Mouse (Mus musculus): ENCODE results near the gene Xk. TPM values are rescaled to one million over a fixed set of nuclear protein-coding genes. Genes with fewer than 3 reads are reported as not detected.
"Not testable (repeated sequence)": the region's sequence is repeated elsewhere in the genome, so short reads cannot be mapped to it uniquely, and the experiment has no call there.

The Xk gene
- polyA plus RNA-seq, 1 experiment from 2014 or later = 5.7 TPM

DNA sequence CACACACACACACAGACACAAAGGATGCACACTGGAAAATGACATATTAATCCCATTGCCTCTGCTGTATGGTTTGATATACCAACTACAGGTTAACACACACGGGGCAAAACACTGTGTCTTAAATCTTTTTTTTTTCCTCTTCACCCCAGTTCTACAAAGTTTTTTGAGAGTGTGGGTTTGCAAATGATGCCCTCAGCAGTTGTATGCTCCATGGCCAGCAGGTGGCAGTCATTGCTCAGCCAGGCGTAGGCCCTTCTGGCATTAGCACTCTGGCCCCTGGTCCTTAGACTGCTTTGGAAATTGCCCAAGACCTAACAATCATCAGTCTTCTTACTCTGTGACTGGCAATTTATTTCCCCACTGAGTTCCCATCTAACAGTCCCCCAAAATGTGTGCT is 60.5 kb downstream of the Xk start:
- H3K4me3 ChIP-seq (replicated peaks); H3K9ac ChIP-seq (replicated peaks); H3K36me3 ChIP-seq; ATAC-seq (ENCODE audit: low FRiP score); H3K27ac ChIP-seq (replicated peaks); H3K4me1 ChIP-seq; H3K4me2 ChIP-seq; H3K27me3 ChIP-seq (replicated peaks); H3K9me3 ChIP-seq (replicated peaks): not testable (repeated sequence)
- WGBS = 61% methylated on average over 2 of the region's 2 CpGs

DNA sequence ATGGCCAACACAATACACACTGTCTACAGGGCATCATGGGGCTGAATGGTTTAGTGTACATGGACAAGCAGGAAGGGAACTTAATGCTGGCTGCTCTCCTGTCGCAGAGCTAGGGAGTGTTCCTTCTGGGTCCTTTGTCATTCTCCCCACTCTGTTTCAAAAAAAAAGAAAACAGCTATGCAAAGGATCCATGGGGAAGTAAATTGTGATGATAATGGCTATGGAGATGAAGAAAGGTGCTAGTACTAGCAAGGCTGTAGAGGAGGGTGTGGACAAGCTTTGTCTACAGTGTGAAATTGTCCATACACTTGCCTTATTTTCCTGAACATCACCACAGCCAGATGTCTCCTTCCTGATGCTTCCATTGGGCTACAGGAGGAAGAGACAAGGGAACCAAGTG is 62.4 kb downstream of the Xk start:
- ATAC-seq (ENCODE audit: low FRiP score); H3K9ac ChIP-seq (replicated peaks); H3K4me3 ChIP-seq (replicated peaks); H3K27me3 ChIP-seq (replicated peaks); H3K4me1 ChIP-seq; H3K4me2 ChIP-seq; H3K9me3 ChIP-seq (replicated peaks); H3K27ac ChIP-seq (replicated peaks); H3K36me3 ChIP-seq: not testable (repeated sequence)
- WGBS = 57% methylated on average over 1 of the region's 1 CpGs

DNA sequence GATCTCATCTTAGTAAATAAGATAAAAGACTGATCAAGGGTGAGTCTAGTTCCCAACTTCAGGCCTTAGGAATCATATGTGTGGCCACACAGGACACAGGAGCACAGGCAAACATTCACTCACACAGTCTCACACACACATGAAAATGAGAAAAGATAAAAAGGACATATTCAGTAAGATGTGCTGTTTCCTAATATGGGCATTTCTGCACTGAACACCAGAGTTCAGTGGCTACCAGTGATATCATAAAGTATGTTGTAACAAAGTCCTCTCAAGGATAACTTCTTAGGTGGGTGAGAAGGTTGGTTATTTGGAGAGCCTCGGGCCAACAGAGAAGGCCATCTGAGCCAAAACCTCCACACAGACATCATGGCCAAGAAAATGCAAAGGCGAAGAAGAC is 77.8 kb downstream of the Xk start, which contains the start of gene H2al1k:
H2al1k (plus strand) TSS at position 301 of the 400 bp plus-strand sequence.
- H3K4me1 ChIP-seq; H3K4me2 ChIP-seq; H3K9ac ChIP-seq (replicated peaks); H3K9me3 ChIP-seq (replicated peaks); H3K27me3 ChIP-seq (replicated peaks); H3K4me3 ChIP-seq (replicated peaks); H3K27ac ChIP-seq (replicated peaks); H3K36me3 ChIP-seq; ATAC-seq (ENCODE audit: low FRiP score): not testable (repeated sequence)
- no CpG with 5 or more reads among the region's 2 CpGs for WGBS

Other genes with a start within 250 kb of the Xk start
- not detected in 2 replicates for gene Fthl17e, start 239.3 kb upstream of the Xk start, polyA plus RNA-seq (2015; fragmentation: Nextera tagmentation; extraction: Ambion mirVana)
- not detected in 2 replicates for gene Fthl17f, start 209.7 kb upstream of the Xk start, polyA plus RNA-seq (2015; fragmentation: Nextera tagmentation; extraction: Ambion mirVana)
- gene 4930402K13Rik, start 168.2 kb upstream of the Xk start, polyA plus RNA-seq (2015; fragmentation: Nextera tagmentation; extraction: Ambion mirVana) = not detected in 2 replicates
- gene Lancl3, start 72.9 kb upstream of the Xk start, polyA plus RNA-seq (2015; fragmentation: Nextera tagmentation; extraction: Ambion mirVana) = 2.8 and 3.1 TPM in 2 replicates
- gene Gm14862, start 15.9 kb upstream of the Xk start, polyA plus RNA-seq (2015; fragmentation: Nextera tagmentation; extraction: Ambion mirVana) = 0.23 TPM in 1 of 2 replicates, not detected in the other
- gene H2al1m, start 11.0 kb downstream of the Xk start, polyA plus RNA-seq (2015; fragmentation: Nextera tagmentation; extraction: Ambion mirVana) = not detected in 2 replicates
- gene H2al1k, start 77.9 kb downstream of the Xk start, polyA plus RNA-seq (2015; fragmentation: Nextera tagmentation; extraction: Ambion mirVana) = not detected in 2 replicates
- 0.86 and 1.8 TPM in 2 replicates for gene Cybb, start 215.0 kb downstream of the Xk start, polyA plus RNA-seq (2015; fragmentation: Nextera tagmentation; extraction: Ambion mirVana)

Measured in neural tube, embryonic 15.5 days (tissue).